Comparison of ENCODE assay signal across 25 mouse cellular contexts in the genomic region with DNA sequence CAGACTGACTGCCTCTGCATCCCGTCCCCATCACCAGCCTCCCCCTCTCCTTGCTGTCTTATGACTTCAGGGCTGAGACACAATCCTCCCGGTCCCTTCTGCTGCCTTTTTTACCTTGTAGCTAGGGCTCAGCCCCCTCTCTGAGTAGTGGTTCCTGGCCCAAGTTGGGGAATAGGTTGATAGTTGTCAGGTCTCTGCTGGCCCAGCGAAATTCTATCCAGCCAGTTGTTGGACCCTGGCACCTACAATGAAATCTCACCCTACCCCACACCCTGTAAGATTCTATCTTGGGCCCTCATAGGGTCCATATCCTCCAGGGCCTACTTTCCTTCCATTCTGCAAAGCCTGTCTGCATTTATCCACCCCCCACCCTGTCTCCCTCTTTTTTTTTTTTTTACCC. TPM values are rescaled to one million over a fixed set of nuclear protein-coding genes. Genes with fewer than 3 reads are reported as not detected.
DNase-seq lines count a peak whose midpoint lies in the region; ATAC-seq and TF ChIP-seq lines count a peak whose summit lies in the region.
"Had no signal": no experiment of that assay in that cellular context is flagged by ENCODE, and none has a peak within 500 bp of the region (broad histone marks: within the 10 kb centered on the region; RNA-seq: fewer than 3 reads in every experiment).

No protein-coding gene starts in this region.

- no peak overlapping the region for H3K9ac ChIP-seq in hindbrain, embryonic 15.5 days
- no peak overlapping the region for H3K9ac ChIP-seq in hindbrain, embryonic 11.5 days (ENCODE audit: low read depth, low read length)
- H3K9ac ChIP-seq in midbrain, embryonic 15.5 days: no peak overlapping the region
- no peak overlapping the region for H3K9ac ChIP-seq in midbrain, embryonic 11.5 days (ENCODE audit: low read length)
- peak overlapping the region; percentile 8; the same call in 1 of the 2 replicates for H3K9ac ChIP-seq in liver, embryonic 15.5 days
- H3K9ac ChIP-seq: limb, embryonic 12.5 days had no signal

- no peak overlapping the region for H3K4me2 ChIP-seq in hindbrain, embryonic 15.5 days
- no peak overlapping the region for H3K4me2 ChIP-seq in hindbrain, embryonic 11.5 days (replicated peaks; ENCODE audit: low read depth, low read length)
- no peak overlapping the region for H3K4me2 ChIP-seq in midbrain, embryonic 15.5 days
- no peak overlapping the region for H3K4me2 ChIP-seq in midbrain, embryonic 11.5 days
- H3K4me2 ChIP-seq in liver, embryonic 15.5 days: no peak overlapping the region
- H3K4me2 ChIP-seq: heart, embryonic 12.5 days; limb, embryonic 12.5 days; midbrain, embryonic 13.5 days had no signal

- no peak for ATAC-seq in hindbrain, embryonic 15.5 days (ENCODE audit: low FRiP score, low read depth)
- ATAC-seq in hindbrain, embryonic 11.5 days (ENCODE audit: low FRiP score): no peak
- ATAC-seq in midbrain, embryonic 15.5 days (replicated peaks): no peak
- ATAC-seq in midbrain, embryonic 11.5 days (ENCODE audit: low FRiP score): no peak
- no peak for ATAC-seq in liver, embryonic 15.5 days (ENCODE audit: insufficient read depth)
- ATAC-seq: activated CD4-positive, CD25-positive, alpha-beta regulatory T cell, adult 4 months; inflammation-experienced regulatory T-cells, adult 6 months had no signal

- H3K4me3 ChIP-seq in hindbrain, embryonic 15.5 days: no peak overlapping the region
- no peak overlapping the region for H3K4me3 ChIP-seq in hindbrain, embryonic 11.5 days (ENCODE audit: low read depth, low read length)
- no peak overlapping the region for H3K4me3 ChIP-seq in midbrain, embryonic 15.5 days
- no peak overlapping the region for H3K4me3 ChIP-seq in midbrain, embryonic 11.5 days (ENCODE audit: low read depth, low read length)
- no peak overlapping the region for H3K4me3 ChIP-seq in liver, embryonic 15.5 days (replicated peaks)
- H3K4me3 ChIP-seq in cerebellum, adult 2 months (replicated peaks; ENCODE audit: insufficient read depth, low read depth, low read length): no peak overlapping the region
- H3K4me3 ChIP-seq: heart, embryonic 12.5 days; hindbrain, embryonic 10.5 days; limb, embryonic 12.5 days; midbrain, embryonic 13.5 days had no signal

- DNase-seq in hindbrain, embryonic 11.5 days (ENCODE audit: low spot score): no peak
- no peak for DNase-seq in midbrain, embryonic 11.5 days (ENCODE audit: low spot score, missing footprints)
- no peak for DNase-seq in cerebellum, adult 2 months
- DNase-seq in cerebellum, adult 18-20 months: no peak
- DNase-seq: adrenal gland, adult 8-10 months; heart, adult 11 months; heart, postnatal 10 days; kidney, adult 2 months; lung, adult 2 months; lung, postnatal 14 days; thymus, postnatal 14 days had no signal

- H3K36me3 ChIP-seq in hindbrain, embryonic 15.5 days: peaks cover 35% of the 10 kb centered on the region
- peaks cover 12% of the 10 kb centered on the region; the same call in 1 of the 2 replicates for H3K36me3 ChIP-seq in hindbrain, embryonic 11.5 days (ENCODE audit: control insufficient read depth, insufficient read depth, low read length)
- H3K36me3 ChIP-seq in midbrain, embryonic 15.5 days (replicated peaks): 0 out of 2 replicates have a peak, but pooled peaks cover 25% of the 10 kb centered on the region
- peaks cover 14% of the 10 kb centered on the region for H3K36me3 ChIP-seq in midbrain, embryonic 11.5 days (ENCODE audit: control insufficient read depth, insufficient read depth, low read length)
- peaks cover 54% of the 10 kb centered on the region for H3K36me3 ChIP-seq in liver, embryonic 15.5 days (replicated peaks)

- TF ChIP-seq CTCF in cerebellum, adult 2 months (IDR thresholded peaks at IDR 0.05; ENCODE audit: borderline replicate concordance, insufficient read depth, low read depth, low read length): no peak

- no peaks in the 10 kb centered on the region; the same call in 1 of the 2 replicates for H3K4me1 ChIP-seq in hindbrain, embryonic 15.5 days (replicated peaks)
- no peaks in the 10 kb centered on the region for H3K4me1 ChIP-seq in hindbrain, embryonic 11.5 days (replicated peaks; ENCODE audit: control insufficient read depth, insufficient read depth, low read length)
- no peaks in the 10 kb centered on the region for H3K4me1 ChIP-seq in midbrain, embryonic 15.5 days
- no peaks in the 10 kb centered on the region for H3K4me1 ChIP-seq in midbrain, embryonic 11.5 days (ENCODE audit: control insufficient read depth, insufficient read depth, low read length)
- peaks cover 68% of the 10 kb centered on the region for H3K4me1 ChIP-seq in liver, embryonic 15.5 days (replicated peaks)
- no peaks in the 10 kb centered on the region; the same call in 1 of the 2 replicates for H3K4me1 ChIP-seq in cerebellum, adult 2 months (ENCODE audit: control insufficient read depth, insufficient read depth, low read length)
- H3K4me1 ChIP-seq: heart, embryonic 12.5 days; limb, embryonic 12.5 days had no signal

- WGBS in hindbrain, embryonic 15.5 days: 85% methylated on average over 3 of the region's 3 CpGs
- 88% methylated on average over 3 of the region's 3 CpGs for WGBS in hindbrain, embryonic 11.5 days
- 86% methylated on average over 3 of the region's 3 CpGs for WGBS in midbrain, embryonic 15.5 days
- 81% methylated on average over 3 of the region's 3 CpGs for WGBS in midbrain, embryonic 11.5 days
- 86% methylated on average over 3 of the region's 3 CpGs for WGBS in liver, embryonic 15.5 days (ENCODE audit: insufficient replicate concordance)
- WGBS in cerebellum, adult 2 months: 79% methylated on average over 3 of the region's 3 CpGs

- no peaks in the 10 kb centered on the region for H3K27me3 ChIP-seq in hindbrain, embryonic 15.5 days
- no peaks in the 10 kb centered on the region for H3K27me3 ChIP-seq in hindbrain, embryonic 11.5 days (ENCODE audit: control insufficient read depth, insufficient read depth, low read length)
- no peaks in the 10 kb centered on the region for H3K27me3 ChIP-seq in midbrain, embryonic 15.5 days (replicated peaks)
- no peaks in the 10 kb centered on the region for H3K27me3 ChIP-seq in midbrain, embryonic 11.5 days (ENCODE audit: control insufficient read depth, insufficient read depth, low read length)
- H3K27me3 ChIP-seq in liver, embryonic 15.5 days: no peaks in the 10 kb centered on the region
- no peaks in the 10 kb centered on the region for H3K27me3 ChIP-seq in cerebellum, adult 2 months (ENCODE audit: control insufficient read depth, insufficient read depth, low read length)
- H3K27me3 ChIP-seq: heart, embryonic 12.5 days; limb, embryonic 12.5 days; midbrain, embryonic 13.5 days had no signal

- TF ChIP-seq POLR2A in cerebellum, adult 2 months (IDR thresholded peaks at IDR 0.05; ENCODE audit: borderline replicate concordance, insufficient read depth, low read length): no peak

- no peaks in the 10 kb centered on the region for H3K9me3 ChIP-seq in hindbrain, embryonic 15.5 days
- no peaks in the 10 kb centered on the region for H3K9me3 ChIP-seq in hindbrain, embryonic 11.5 days (ENCODE audit: control insufficient read depth, low read length)
- no peaks in the 10 kb centered on the region for H3K9me3 ChIP-seq in midbrain, embryonic 15.5 days
- no peaks in the 10 kb centered on the region for H3K9me3 ChIP-seq in midbrain, embryonic 11.5 days (ENCODE audit: control insufficient read depth, low read length)
- no peaks in the 10 kb centered on the region for H3K9me3 ChIP-seq in liver, embryonic 15.5 days (replicated peaks)
- H3K9me3 ChIP-seq: heart, embryonic 12.5 days; hindbrain, embryonic 10.5 days; limb, embryonic 12.5 days; midbrain, embryonic 13.5 days had no signal

- H3K27ac ChIP-seq in hindbrain, embryonic 15.5 days (replicated peaks): peak overlapping the region; percentile 59; the same call in 1 of the 2 replicates
- H3K27ac ChIP-seq in hindbrain, embryonic 11.5 days (ENCODE audit: low read depth, low read length): no peak overlapping the region
- 0 out of 2 replicates have a peak overlapping the region, but pooled peaks have one; percentile 44 for H3K27ac ChIP-seq in midbrain, embryonic 15.5 days
- H3K27ac ChIP-seq in midbrain, embryonic 11.5 days (ENCODE audit: low read depth, low read length): no peak overlapping the region
- H3K27ac ChIP-seq in liver, embryonic 15.5 days (replicated peaks): peak overlapping the region; percentile 88
- H3K27ac ChIP-seq in cerebellum, adult 2 months (ENCODE audit: insufficient read depth, low read length): no peak overlapping the region
- H3K27ac ChIP-seq: hindbrain, embryonic 10.5 days; kidney, postnatal 0 days had no signal

RNA-seq across cellular contexts. Expression of a gene that starts 11.3 kb away (rescaled TPM):
- polyA plus RNA-seq in hindbrain, embryonic 15.5 days (2015; fragmentation: Nextera tagmentation; extraction: Ambion mirVana): 61.1 and 64.2 TPM in 2 replicates
- 156 and 159 TPM in 2 replicates for polyA plus RNA-seq in hindbrain, embryonic 11.5 days (2014; fragmentation: Nextera tagmentation; extraction: Ambion mirVana)
- 60.4 and 70.1 TPM in 2 replicates for polyA plus RNA-seq in midbrain, embryonic 15.5 days (2015; fragmentation: Nextera tagmentation; extraction: Ambion mirVana)
- polyA plus RNA-seq in midbrain, embryonic 11.5 days (2014; fragmentation: Nextera tagmentation; extraction: Ambion mirVana): 144 and 147 TPM in 2 replicates
- polyA plus RNA-seq in liver, embryonic 15.5 days (2015; fragmentation: Nextera tagmentation; extraction: Ambion mirVana): 62.4 and 63.8 TPM in 2 replicates
- polyA plus RNA-seq in cerebellum, adult 2 months (2012; rRNA removed): 34.7 and 35.6 TPM in 2 replicates

RNA-seq across cellular contexts. Expression of a gene that starts 11.4 kb away (rescaled TPM):
- 19.6 and 20.6 TPM in 2 replicates for polyA plus RNA-seq in hindbrain, embryonic 15.5 days (2015; fragmentation: Nextera tagmentation; extraction: Ambion mirVana)
- polyA plus RNA-seq in hindbrain, embryonic 11.5 days (2014; fragmentation: Nextera tagmentation; extraction: Ambion mirVana): 36.6 and 37.8 TPM in 2 replicates
- 21.4 and 23.2 TPM in 2 replicates for polyA plus RNA-seq in midbrain, embryonic 15.5 days (2015; fragmentation: Nextera tagmentation; extraction: Ambion mirVana)
- polyA plus RNA-seq in midbrain, embryonic 11.5 days (2014; fragmentation: Nextera tagmentation; extraction: Ambion mirVana): 35.1 and 36.4 TPM in 2 replicates
- 15.9 and 16.9 TPM in 2 replicates for polyA plus RNA-seq in liver, embryonic 15.5 days (2015; fragmentation: Nextera tagmentation; extraction: Ambion mirVana)
- polyA plus RNA-seq in cerebellum, adult 2 months (2012; rRNA removed): 18.6 and 18.8 TPM in 2 replicates

RNA-seq across cellular contexts. Expression of a gene that starts 14.3 kb away (rescaled TPM):
- polyA plus RNA-seq in hindbrain, embryonic 15.5 days (2015; fragmentation: Nextera tagmentation; extraction: Ambion mirVana): 71.9 and 89.4 TPM in 2 replicates
- polyA plus RNA-seq in hindbrain, embryonic 11.5 days (2014; fragmentation: Nextera tagmentation; extraction: Ambion mirVana): 11.7 and 13.1 TPM in 2 replicates
- polyA plus RNA-seq in midbrain, embryonic 15.5 days (2015; fragmentation: Nextera tagmentation; extraction: Ambion mirVana): 60.0 and 60.9 TPM in 2 replicates
- polyA plus RNA-seq in midbrain, embryonic 11.5 days (2014; fragmentation: Nextera tagmentation; extraction: Ambion mirVana): 10.4 and 12.2 TPM in 2 replicates
- polyA plus RNA-seq in liver, embryonic 15.5 days (2015; fragmentation: Nextera tagmentation; extraction: Ambion mirVana): 14.1 and 14.7 TPM in 2 replicates
- 890 and 950 TPM in 2 replicates for polyA plus RNA-seq in cerebellum, adult 2 months (2012; rRNA removed)

RNA-seq across cellular contexts. Expression of a gene that starts 26.3 kb away (rescaled TPM):
- not detected in 2 replicates for polyA plus RNA-seq in hindbrain, embryonic 15.5 days (2015; fragmentation: Nextera tagmentation; extraction: Ambion mirVana)
- 0.17 TPM in 1 of 2 replicates, not detected in the other for polyA plus RNA-seq in hindbrain, embryonic 11.5 days (2014; fragmentation: Nextera tagmentation; extraction: Ambion mirVana)
- polyA plus RNA-seq in midbrain, embryonic 15.5 days (2015; fragmentation: Nextera tagmentation; extraction: Ambion mirVana): not detected in 2 replicates
- not detected in 2 replicates for polyA plus RNA-seq in midbrain, embryonic 11.5 days (2014; fragmentation: Nextera tagmentation; extraction: Ambion mirVana)
- 26.6 and 27.2 TPM in 2 replicates for polyA plus RNA-seq in liver, embryonic 15.5 days (2015; fragmentation: Nextera tagmentation; extraction: Ambion mirVana)
- 0.11 TPM in 2 replicates for polyA plus RNA-seq in cerebellum, adult 2 months (2012; rRNA removed)
- polyA plus RNA-seq: activated CD4-positive, CD25-positive, alpha-beta regulatory T cell, adult 4 months; embryonic facial prominence, embryonic 14.5 days; forebrain, embryonic 16.5 days; hindbrain, embryonic 10.5 days; limb, embryonic 12.5 days; lung, adult 2 months; midbrain, embryonic 13.5 days; neural tube, embryonic 14.5 days; stomach, embryonic 14.5 days had no signal

RNA-seq across cellular contexts. Expression of a gene that starts 30.4 kb away (rescaled TPM):
- 22.5 and 23.9 TPM in 2 replicates for polyA plus RNA-seq in hindbrain, embryonic 15.5 days (2015; fragmentation: Nextera tagmentation; extraction: Ambion mirVana)
- 15.0 and 20.6 TPM in 2 replicates for polyA plus RNA-seq in hindbrain, embryonic 11.5 days (2014; fragmentation: Nextera tagmentation; extraction: Ambion mirVana)
- 23.5 and 24.9 TPM in 2 replicates for polyA plus RNA-seq in midbrain, embryonic 15.5 days (2015; fragmentation: Nextera tagmentation; extraction: Ambion mirVana)
- 13.1 and 16.8 TPM in 2 replicates for polyA plus RNA-seq in midbrain, embryonic 11.5 days (2014; fragmentation: Nextera tagmentation; extraction: Ambion mirVana)
- 10.2 and 11.1 TPM in 2 replicates for polyA plus RNA-seq in liver, embryonic 15.5 days (2015; fragmentation: Nextera tagmentation; extraction: Ambion mirVana)
- polyA plus RNA-seq in cerebellum, adult 2 months (2012; rRNA removed): 32.4 and 33.5 TPM in 2 replicates
- polyA plus RNA-seq: activated CD4-positive, CD25-positive, alpha-beta regulatory T cell, adult 4 months; inflammation-experienced regulatory T-cells, adult 6 months had no signal

Comparison
In these comparisons a context has a peak if more than half of its experiments do, and no peak if none do; other contexts are left out.
1. H3K27ac ChIP-seq: peak in hindbrain, embryonic 15.5 days (single experiment), midbrain, embryonic 15.5 days (single experiment) and liver, embryonic 15.5 days (single experiment); none in hindbrain, embryonic 11.5 days (single experiment), midbrain, embryonic 11.5 days (single experiment) and cerebellum, adult 2 months (single experiment).